ENCODE assay signal across 9 mouse cellular contexts in genomic region chr19:10841721-10842626, GRCm38 (mm10). TPM values are rescaled to one million over a fixed set of nuclear protein-coding genes. Genes with fewer than 3 reads are reported as not detected.
DNase-seq lines count a peak whose midpoint lies in the region; ATAC-seq lines count a peak whose summit lies in the region.
"Had no signal": no experiment of that assay in that cellular context is flagged by ENCODE, and none has a peak within 500 bp of the region (broad histone marks: within the 10 kb centered on the region; RNA-seq: fewer than 3 reads in every experiment).

No protein-coding gene starts in this region.

- WGBS in heart, embryonic 16.5 days: 51% methylated on average over 16 of the region's 16 CpGs
- WGBS in liver, embryonic 15.5 days (ENCODE audit: insufficient replicate concordance): 19% methylated on average over 16 of the region's 16 CpGs

- H3K4me1 ChIP-seq in heart, embryonic 16.5 days (ENCODE audit: control insufficient read depth, insufficient read depth, low read length): no peaks in the 10 kb centered on the region; the same call in 1 of the 2 replicates
- H3K4me1 ChIP-seq in liver, embryonic 15.5 days (replicated peaks): peaks cover 4% of the 10 kb centered on the region; the same call in 1 of the 2 replicates

- peak; percentile 27 to 32 for DNase-seq in left cerebral cortex, adult 9 months (ENCODE audit: low spot score in 2 of 2)
- no peak for DNase-seq in left cerebral cortex, postnatal 14 days (ENCODE audit: low spot score in 2 of 2)
- DNase-seq in spleen, adult 12 weeks (ENCODE audit: low spot score): peak; percentile 19
- no peak for DNase-seq in urinary bladder, adult 18-20 months (ENCODE audit: low spot score in 2 of 2)
- DNase-seq in right cerebral cortex, postnatal 4 days: no peak
- DNase-seq in urinary bladder, adult 2 months (ENCODE audit: low spot score): no peak

- H3K27me3 ChIP-seq in heart, embryonic 16.5 days (ENCODE audit: control insufficient read depth, insufficient read depth, low read length): peaks cover 2% of the 10 kb centered on the region; the same call in 1 of the 2 replicates
- H3K27me3 ChIP-seq in liver, embryonic 15.5 days: peaks cover 16% of the 10 kb centered on the region
- H3K27me3 ChIP-seq: limb, embryonic 15.5 days had no signal

- peak overlapping the region; percentile 32; the same call in 1 of the 2 replicates for H3K9ac ChIP-seq in heart, embryonic 16.5 days (ENCODE audit: low read length)
- H3K9ac ChIP-seq in liver, embryonic 15.5 days: no peak overlapping the region
- H3K9ac ChIP-seq: limb, embryonic 15.5 days had no signal

- no peak for ATAC-seq in heart, embryonic 16.5 days (replicated peaks; ENCODE audit: extremely low read depth, insufficient read depth, low FRiP score)
- peak; percentile 34 for ATAC-seq in liver, embryonic 15.5 days (ENCODE audit: insufficient read depth)

- peak overlapping the region; percentile 39 for H3K4me2 ChIP-seq in heart, embryonic 16.5 days (ENCODE audit: low read depth, low read length)
- H3K4me2 ChIP-seq in liver, embryonic 15.5 days: peak overlapping the region; percentile 33
- H3K4me2 ChIP-seq: limb, embryonic 15.5 days had no signal

- no peaks in the 10 kb centered on the region for H3K9me3 ChIP-seq in heart, embryonic 16.5 days (replicated peaks; ENCODE audit: control insufficient read depth, low read length)
- H3K9me3 ChIP-seq in liver, embryonic 15.5 days (replicated peaks): no peaks in the 10 kb centered on the region
- H3K9me3 ChIP-seq: limb, embryonic 15.5 days had no signal

- H3K36me3 ChIP-seq in heart, embryonic 16.5 days (ENCODE audit: control insufficient read depth, insufficient read depth): no peaks in the 10 kb centered on the region
- H3K36me3 ChIP-seq in liver, embryonic 15.5 days (replicated peaks): no peaks in the 10 kb centered on the region
- H3K36me3 ChIP-seq: limb, embryonic 15.5 days had no signal

- intact Hi-C loops in left cerebral cortex, postnatal 14 days (cut with DNase I): no loop called here

- H3K4me3 ChIP-seq in heart, embryonic 16.5 days (ENCODE audit: low read length): no peak overlapping the region
- H3K4me3 ChIP-seq in liver, embryonic 15.5 days (replicated peaks): peak overlapping the region; percentile 24; the same call in 1 of the 2 replicates
- H3K4me3 ChIP-seq: limb, embryonic 15.5 days had no signal

- H3K27ac ChIP-seq in heart, embryonic 16.5 days (ENCODE audit: low read length): no peak overlapping the region
- H3K27ac ChIP-seq in liver, embryonic 15.5 days (replicated peaks): peak overlapping the region; percentile 61
- H3K27ac ChIP-seq: limb, embryonic 15.5 days had no signal

RNA-seq across cellular contexts. Expression of gene Slc15a3, which starts 2.4 kb away (rescaled TPM):
- total RNA-seq in left cerebral cortex, postnatal 14 days (2021): 1 to 10 TPM; 1.4 to 1.5 TPM
- polyA plus RNA-seq in heart, embryonic 16.5 days (2015; fragmentation: Nextera tagmentation; extraction: Ambion mirVana): 0.42 and 0.92 TPM in 2 replicates
- polyA plus RNA-seq in liver, embryonic 15.5 days (2015; fragmentation: Nextera tagmentation; extraction: Ambion mirVana): 1.2 and 1.7 TPM in 2 replicates
- polyA plus RNA-seq in urinary bladder, adult 2 months (2012; rRNA removed): 0.99 and 1.7 TPM in 2 replicates

RNA-seq across cellular contexts. Expression of gene Cd6, which starts 12.1 kb away (rescaled TPM):
- 1 to 10 TPM; 1.3 to 1.5 TPM for total RNA-seq in left cerebral cortex, postnatal 14 days (2021)
- 0.91 and 4.3 TPM in 2 replicates for polyA plus RNA-seq in heart, embryonic 16.5 days (2015; fragmentation: Nextera tagmentation; extraction: Ambion mirVana)
- 0.05 TPM in 1 of 2 replicates, not detected in the other for polyA plus RNA-seq in liver, embryonic 15.5 days (2015; fragmentation: Nextera tagmentation; extraction: Ambion mirVana)
- 0.39 and 0.50 TPM in 2 replicates for polyA plus RNA-seq in urinary bladder, adult 2 months (2012; rRNA removed)
- polyA plus RNA-seq: limb, embryonic 15.5 days had no signal

RNA-seq across cellular contexts. Expression of gene Tmem132a, which starts 27.8 kb away (rescaled TPM):
- total RNA-seq in left cerebral cortex, postnatal 14 days (2021): 100 to 1,000 TPM; 344 to 360 TPM
- 36.7 and 47.0 TPM in 2 replicates for polyA plus RNA-seq in heart, embryonic 16.5 days (2015; fragmentation: Nextera tagmentation; extraction: Ambion mirVana)
- polyA plus RNA-seq in liver, embryonic 15.5 days (2015; fragmentation: Nextera tagmentation; extraction: Ambion mirVana): 2.8 and 3.5 TPM in 2 replicates
- 14.7 and 16.5 TPM in 2 replicates for polyA plus RNA-seq in urinary bladder, adult 2 months (2012; rRNA removed)

RNA-seq across cellular contexts. Expression of gene Tmem109, which starts 39.8 kb away (rescaled TPM):
- total RNA-seq in left cerebral cortex, postnatal 14 days (2021): 10 to 100 TPM; 41.0 to 48.8 TPM
- polyA plus RNA-seq in heart, embryonic 16.5 days (2015; fragmentation: Nextera tagmentation; extraction: Ambion mirVana): 108 and 112 TPM in 2 replicates
- polyA plus RNA-seq in liver, embryonic 15.5 days (2015; fragmentation: Nextera tagmentation; extraction: Ambion mirVana): 20.0 and 20.6 TPM in 2 replicates
- 132 and 133 TPM in 2 replicates for polyA plus RNA-seq in urinary bladder, adult 2 months (2012; rRNA removed)

RNA-seq across cellular contexts. Expression of gene Prpf19, which starts 53.1 kb away (rescaled TPM):
- total RNA-seq in left cerebral cortex, postnatal 14 days (2021): 100 to 1,000 TPM; 185 to 190 TPM
- 35.9 and 37.7 TPM in 2 replicates for polyA plus RNA-seq in heart, embryonic 16.5 days (2015; fragmentation: Nextera tagmentation; extraction: Ambion mirVana)
- polyA plus RNA-seq in liver, embryonic 15.5 days (2015; fragmentation: Nextera tagmentation; extraction: Ambion mirVana): 13.6 and 14.5 TPM in 2 replicates
- 102 and 133 TPM in 2 replicates for polyA plus RNA-seq in urinary bladder, adult 2 months (2012; rRNA removed)

Comparison
In these comparisons a context has a peak if more than half of its experiments do, and no peak if none do; other contexts are left out.
1. DNase-seq: peak in left cerebral cortex, adult 9 months (2 of 2) and spleen, adult 12 weeks (single experiment); none in left cerebral cortex, postnatal 14 days (0 of 2), urinary bladder, adult 18-20 months (0 of 2), right cerebral cortex, postnatal 4 days (single experiment) and urinary bladder, adult 2 months (single experiment).